Mouse (Mus musculus) ES-E14 (cell line): ENCODE measurements around the gene Esrra.

Experiments used
- CHD2 ChIP-seq: IDR thresholded peaks from 2 replicates; pipeline ENCODE4 v1.6.1; 2014; ENCODE audit warnings: mild to moderate bottlenecking, low read depth, low read length, inconsistent platforms
- MAFK ChIP-seq: IDR thresholded peaks from 2 replicates; pipeline ENCODE4 v1.6.1; 2014; ENCODE audit warnings: mild to moderate bottlenecking, low read depth, low read length, inconsistent platforms; ENCODE audit not compliant: insufficient read depth
- ZNF384 ChIP-seq: IDR thresholded peaks from 2 replicates; pipeline ENCODE4 v1.6.1; 2012; ENCODE audit warnings: low read depth, low read length, inconsistent platforms

DNA sequence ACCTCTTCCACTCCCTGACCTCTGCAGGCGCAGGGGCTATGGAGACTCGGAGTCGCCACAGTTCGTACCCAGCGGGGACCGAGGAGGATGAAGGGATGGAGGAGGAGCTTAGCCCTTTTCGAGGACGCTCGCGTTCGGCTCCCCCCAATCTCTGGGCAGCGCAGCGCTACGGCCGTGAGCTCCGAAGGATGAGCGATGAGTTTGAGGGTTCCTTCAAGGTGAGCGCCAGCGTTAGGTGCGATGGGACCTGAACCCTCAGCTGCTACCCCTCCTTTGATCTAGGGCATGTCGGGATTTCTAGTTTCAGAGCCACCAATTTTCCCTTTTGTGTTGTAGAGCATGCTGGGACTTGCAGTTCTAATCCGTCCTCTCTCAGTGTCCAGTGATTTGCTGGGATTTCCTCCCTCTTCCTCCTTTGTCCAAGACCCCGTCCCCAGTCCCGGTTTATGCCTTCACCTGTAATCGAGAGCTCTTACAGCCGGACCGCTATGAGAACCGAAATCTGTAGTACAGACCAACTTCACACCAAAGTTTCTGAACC, 29.1 kb upstream of the Esrra start:
- TF ChIP-seq ZNF384 (no peak), CHD2 (no peak), MAFK (no peak)
